Mouse (Mus musculus) stomach, postnatal 0 days (tissue): ENCODE results near the gene Gatad2a. TPM values are rescaled to one million over a fixed set of nuclear protein-coding genes. Genes with fewer than 3 reads are reported as not detected.
"Not testable (repeated sequence)": the region's sequence is repeated elsewhere in the genome, so short reads cannot be mapped to it uniquely, and the experiment has no call there.

Experiments used
- ATAC-seq: fragments of 200-750 bp; cut with Nextera tagmentation; 2 replicates; pipeline ENCODE4 v1.8.0; 2017; ENCODE audit not compliant: low FRiP score, low TSS enrichment
- DNase-seq: peaks from one replicate; pipeline ENCODE4 v3.0.0-alpha.2; 2016; ENCODE audit warnings: low spot score
- H3K27ac ChIP-seq: fragments of 300-500 bp; sonication (generic); replicated peaks from 2 replicates; pipeline ENCODE4 v1.5.1; 2014; ENCODE audit warnings: mild to moderate bottlenecking, control low read depth
- H3K27me3 ChIP-seq: fragments of 300-500 bp; sonication (generic); 2 replicates; pipeline ENCODE4 v1.6.1; 2014; ENCODE audit warnings: low read length; ENCODE audit not compliant: control insufficient read depth, insufficient read depth
- H3K36me3 ChIP-seq: fragments of 300-500 bp; sonication (generic); 2 replicates; pipeline ENCODE4 v1.6.1; 2014; ENCODE audit warnings: low read length, mixed read lengths; ENCODE audit not compliant: control insufficient read depth, insufficient read depth
- H3K4me1 ChIP-seq: fragments of 300-500 bp; sonication (generic); replicated peaks from 2 replicates; pipeline ENCODE4 v1.6.1; 2014; ENCODE audit warnings: antibody characterized with exemption; ENCODE audit not compliant: control insufficient read depth, insufficient read depth
- H3K4me2 ChIP-seq: fragments of 300-500 bp; sonication (generic); replicated peaks from 2 replicates; pipeline ENCODE4 v1.6.1; 2014; ENCODE audit warnings: low read depth, mild to moderate bottlenecking, control low read depth, moderate library complexity
- H3K4me3 ChIP-seq: fragments of 300-500 bp; sonication (generic); 2 replicates; pipeline ENCODE4 v1.5.1; 2014; ENCODE audit warnings: low read depth, low read length, control low read depth
- H3K9ac ChIP-seq: fragments of 300-500 bp; sonication (generic); 2 replicates; pipeline ENCODE4 v1.6.1; 2014; ENCODE audit warnings: mild to moderate bottlenecking, low read length, control low read depth, mixed read lengths
- H3K9me3 ChIP-seq: fragments of 300-500 bp; sonication (generic); 2 replicates; pipeline ENCODE4 v1.6.1; 2016; ENCODE audit warnings: low read length; ENCODE audit not compliant: control insufficient read depth
- CTCF ChIP-seq: IDR thresholded peaks from 2 replicates; pipeline ENCODE4 v1.5.1; 2016; ENCODE audit warnings: antibody characterized with exemption, low read depth, mild to moderate bottlenecking, moderate library complexity
- EP300 ChIP-seq: optimal IDR thresholded peaks from 2 replicates; pipeline ENCODE3; 2016; ENCODE audit warnings: antibody characterized with exemption
- WGBS: fragments of 180-500 bp; shearing (Covaris S2); extraction: QIAGEN DNeasy Blood & Tissue Kit; methylation state at CpG from one replicate; pipeline ENCODE4 v1.1.7; 2014; 5-methylcytosine and 5-hydroxymethylcytosine counted together
- polyA plus RNA-seq: library from polyadenylated mRNA; unstranded; fragments of >200 nt; fragmentation: Nextera tagmentation; extraction: Ambion mirVana; gene quantifications from 2 replicates; pipeline ENCODE4 v1.2.1, GENCODE M21; 2015

Gene Gatad2a
- polyA plus RNA-seq, 1 experiment from 2014 or later: 32.4 TPM

DNA sequence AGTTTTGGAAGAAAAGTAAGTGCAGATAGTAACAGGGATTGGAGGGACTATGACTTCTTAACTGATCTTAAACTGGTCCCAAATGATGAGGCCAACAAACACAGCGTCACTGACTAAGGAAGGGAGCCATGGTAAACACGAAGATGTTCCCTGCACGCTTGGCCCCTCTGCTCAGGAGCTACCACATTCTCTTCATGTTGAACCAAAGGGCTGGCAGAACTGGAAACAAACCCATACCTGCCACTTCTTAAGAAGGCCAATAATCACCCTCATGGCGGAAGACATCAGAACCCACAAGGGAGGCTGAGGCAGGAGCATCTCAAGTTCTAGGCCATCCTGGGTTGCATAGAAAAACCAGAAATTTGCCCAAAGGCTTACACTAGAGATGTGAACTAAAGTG is 3.1 kb upstream of the Gatad2a start:
- WGBS: 94% methylated on average over 4 of the region's 4 CpGs
- no peak for TF ChIP-seq EP300
- TF ChIP-seq CTCF: no peak

DNA sequence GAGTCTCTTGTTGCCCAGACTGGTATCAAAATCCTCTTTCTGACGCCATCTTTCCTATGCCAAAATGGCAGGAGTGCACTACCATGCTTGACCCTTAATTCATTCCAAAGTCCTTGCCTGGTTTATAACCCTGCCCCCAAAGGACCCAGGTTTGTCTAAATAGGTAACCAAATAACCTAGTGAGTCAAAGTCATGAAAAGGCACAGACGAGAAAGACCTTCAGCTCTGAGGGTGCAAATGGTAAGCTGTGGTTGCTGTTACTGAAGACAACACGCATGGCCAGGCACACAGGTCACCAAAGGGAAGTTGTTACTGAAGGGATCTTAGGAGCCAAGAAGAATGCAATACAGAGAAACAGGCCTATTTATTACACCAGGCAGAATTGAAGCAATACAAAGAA is 2.5 kb upstream of the Gatad2a start:
- no peak for TF ChIP-seq CTCF
- TF ChIP-seq EP300: no peak
- Histone ChIP-seq H3K27ac (no peak overlapping the region), H3K4me3 (no peak overlapping the region), H3K9ac (no peak overlapping the region), H3K9me3 (no peaks in the 10 kb centered on the region), H3K4me1 (no peaks in the 10 kb centered on the region), H3K36me3 (no peaks in the 10 kb centered on the region), H3K4me2 (no peak overlapping the region), H3K27me3 (no peaks in the 10 kb centered on the region)
- DNase-seq (no peak), ATAC-seq (no peak)
- 91% methylated on average over 3 of the region's 3 CpGs for whole genome bisulfite sequencing

More for the DNA sequence above, 3.1 kb upstream of the Gatad2a start:
- Histone ChIP-seq H3K27me3 (no peaks in the 10 kb centered on the region), H3K4me1 (no peaks in the 10 kb centered on the region), H3K9ac (no peak overlapping the region), H3K36me3 (no peaks in the 10 kb centered on the region), H3K4me2 (no peak overlapping the region), H3K9me3 (no peaks in the 10 kb centered on the region), H3K4me3 (no peak overlapping the region), H3K27ac (no peak overlapping the region)
- DNase-seq: no peak
- ATAC-seq: no peak

DNA sequence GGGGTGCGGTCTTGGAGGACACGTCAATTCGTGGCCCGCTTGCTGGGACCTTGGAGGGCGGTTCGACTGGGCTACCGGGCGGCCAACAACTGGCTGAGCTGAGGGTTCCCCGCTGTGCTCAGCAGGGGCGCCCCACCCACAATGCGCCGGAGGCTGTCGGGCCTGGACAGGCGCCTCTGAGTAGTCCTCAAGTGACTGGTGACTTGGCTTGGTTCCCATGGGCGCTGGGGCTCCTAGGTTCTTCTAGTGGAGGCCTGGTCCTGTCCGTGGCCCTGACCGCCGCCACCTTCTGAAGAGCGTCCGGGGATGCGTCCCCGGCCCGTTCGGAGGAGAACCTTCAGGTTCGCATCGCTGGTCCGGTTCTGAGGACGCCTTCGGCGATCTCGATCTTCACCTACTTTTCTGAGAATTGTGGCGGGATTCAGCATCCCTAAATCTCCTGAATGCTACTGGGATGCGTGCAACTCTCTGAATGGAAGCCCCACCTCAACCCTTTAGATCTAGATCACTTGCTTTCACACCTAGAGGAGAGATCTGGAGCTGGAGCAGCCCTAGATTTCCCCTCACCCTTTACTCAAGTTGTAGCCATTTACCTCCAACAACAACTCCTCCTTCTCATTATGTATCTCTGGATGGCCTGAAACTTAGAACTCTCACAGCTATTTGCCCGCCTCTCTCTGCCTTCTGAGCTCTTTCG is 553 bp upstream of the Gatad2a start:
- peak overlapping the region; percentile 65 for H3K4me2 ChIP-seq
- H3K9ac ChIP-seq: peak overlapping the region; percentile 86
- H3K4me3 ChIP-seq: peak overlapping the region; percentile 68
- WGBS: 1% methylated on average over 35 of the region's 35 CpGs
- no peaks in the 10 kb centered on the region for H3K27me3 ChIP-seq
- peak; percentile 37 for TF ChIP-seq CTCF
- no peak for TF ChIP-seq EP300
- no peaks in the 10 kb centered on the region for H3K36me3 ChIP-seq
- no peaks in the 10 kb centered on the region for H3K4me1 ChIP-seq
- no peaks in the 10 kb centered on the region for H3K9me3 ChIP-seq
- no peak for DNase-seq
- ATAC-seq: no peak
- peak overlapping the region; percentile 97 for H3K27ac ChIP-seq

DNA sequence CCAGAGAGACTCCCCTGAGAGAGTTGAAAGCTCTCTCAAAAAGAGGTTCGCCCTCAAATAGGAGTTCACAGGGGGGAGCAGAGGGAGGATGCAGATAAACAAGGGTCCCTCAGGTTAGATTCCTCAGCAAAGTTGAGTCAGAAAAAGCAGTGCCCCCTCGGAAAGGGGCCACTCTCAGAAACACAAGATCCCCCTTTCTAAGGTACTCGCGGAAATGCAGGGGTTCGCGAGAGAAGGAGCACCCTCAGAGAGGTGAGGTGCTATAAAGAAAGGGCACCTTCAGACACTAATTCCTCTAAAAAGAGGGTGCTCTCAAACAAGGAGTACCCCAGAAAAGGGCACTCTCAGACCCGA is 785 bp downstream of the Gatad2a start:
- no peak for TF ChIP-seq CTCF
- no peak for TF ChIP-seq EP300
- DNase-seq (no peak), ATAC-seq (no peak)
- H3K9ac ChIP-seq: peak overlapping the region; percentile 79
- peak overlapping the region; percentile 87 for H3K27ac ChIP-seq
- 0% methylated on average over 7 of the region's 7 CpGs for WGBS
- no peaks in the 10 kb centered on the region for H3K27me3 ChIP-seq
- H3K4me2 ChIP-seq: peak overlapping the region; percentile 88
- peak overlapping the region; percentile 68 for H3K4me3 ChIP-seq
- H3K36me3 ChIP-seq: no peaks in the 10 kb centered on the region
- no peaks in the 10 kb centered on the region for H3K9me3 ChIP-seq
- H3K4me1 ChIP-seq: no peaks in the 10 kb centered on the region

DNA sequence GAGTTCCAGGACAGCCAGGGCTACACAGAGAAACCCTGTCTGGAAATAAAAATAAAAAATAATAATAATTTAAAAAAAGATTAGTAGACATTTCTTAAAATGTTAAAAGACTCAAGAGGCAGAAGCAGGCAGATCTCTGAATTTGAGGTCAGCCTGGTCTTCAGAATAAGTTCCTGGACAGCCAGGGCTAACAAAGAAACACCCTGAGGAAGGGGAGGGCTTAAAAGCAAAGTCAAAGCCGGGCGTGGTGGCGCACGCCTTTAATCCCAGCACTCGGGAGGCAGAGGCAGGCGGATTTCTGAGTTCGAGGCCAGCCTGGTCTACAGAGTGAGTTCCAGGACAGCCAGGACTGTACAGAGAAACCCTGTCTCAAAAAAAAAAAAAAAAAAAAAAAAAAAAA is 7.2 kb downstream of the Gatad2a start:
- H3K4me3 ChIP-seq, H3K9me3 ChIP-seq, H3K27me3 ChIP-seq, H3K27ac ChIP-seq, H3K9ac ChIP-seq, ATAC-seq, H3K4me2 ChIP-seq, H3K36me3 ChIP-seq, DNase-seq, H3K4me1 ChIP-seq: not testable (repeated sequence)
- WGBS: 96% methylated on average over 5 of the region's 7 CpGs

DNA sequence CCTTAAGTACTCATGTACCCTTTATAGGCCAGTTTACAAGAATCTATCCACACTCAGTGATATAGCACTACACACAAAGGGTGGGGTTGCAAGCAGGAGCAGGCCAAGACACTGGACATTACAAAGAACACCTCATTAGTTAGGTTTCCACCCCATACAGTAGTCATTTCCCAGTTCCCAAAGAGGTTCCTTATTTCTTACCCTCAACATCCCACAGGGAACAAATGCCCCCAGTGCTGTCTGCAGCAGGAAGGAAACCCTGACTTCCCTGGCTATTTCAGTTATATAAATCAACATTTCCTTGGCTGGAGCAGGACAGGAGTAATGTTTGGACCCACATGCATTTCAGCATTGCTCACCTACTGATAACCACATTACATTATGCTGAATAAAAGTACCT is 8.4 kb downstream of the Gatad2a start:
- Histone ChIP-seq H3K27ac (no peak overlapping the region), H3K4me2 (no peak overlapping the region), H3K4me1 (no peaks in the 10 kb centered on the region), H3K36me3 (no peaks in the 10 kb centered on the region), H3K4me3 (no peak overlapping the region), H3K9ac (no peak overlapping the region), H3K27me3 (no peaks in the 10 kb centered on the region), H3K9me3 (no peaks in the 10 kb centered on the region)
- ATAC-seq (no peak), DNase-seq (no peak)
- TF ChIP-seq CTCF: no peak
- no peak for TF ChIP-seq EP300
